Mouse (Mus musculus) heart, postnatal 0 days (tissue): ENCODE measurements around the gene Lca5l.

ENCODE experiments used
- CTCF ChIP-seq: IDR thresholded peaks from 2 replicates; pipeline ENCODE4 v1.5.1; 2016; ENCODE audit warnings: antibody characterized with exemption, control low read depth, low read depth
- EP300 ChIP-seq: IDR thresholded peaks from 2 replicates; pipeline ENCODE4 v1.6.1; 2016; ENCODE audit warnings: antibody characterized with exemption, low read depth

GRCm38 (mm10) chr16:96148834-96149233, 43.2 kb downstream of the Lca5l start:
- TF ChIP-seq CTCF, result no peak
- no peak for TF ChIP-seq EP300
